Mouse (Mus musculus): ENCODE results near the gene Acta2. TPM values are rescaled to one million over a fixed set of nuclear protein-coding genes. Genes with fewer than 3 reads are reported as not detected.
"Not testable (repeated sequence)": the region's sequence is repeated elsewhere in the genome, so short reads cannot be mapped to it uniquely, and the experiment has no call there.

Gene Acta2
- polyA plus RNA-seq, 1 experiment, result 2,495 TPM

- Histone ChIP-seq H3K36me3 (ENCODE audit: control insufficient read depth, insufficient read depth) (no peaks in the 10 kb centered on the region), H3K4me2 (ENCODE audit: low read depth) (peak overlapping the region; percentile 35), H3K4me3 (no peak overlapping the region), H3K79me2 (ENCODE audit: control insufficient read depth, insufficient read depth) (peaks cover 82% of the 10 kb centered on the region), H3K27me3 (ENCODE audit: control insufficient read depth, insufficient read depth, insufficient read length) (no peaks in the 10 kb centered on the region), H3ac (ENCODE audit: control insufficient read depth, insufficient read length) (no peak overlapping the region)
- TF ChIP-seq SRF (IDR thresholded peaks at IDR 0.05; ENCODE audit: control insufficient read depth, insufficient read length, low read depth), result no peak
- no peak for TF ChIP-seq MAX (IDR thresholded peaks at IDR 0.05; ENCODE audit: low read depth)
- TF ChIP-seq REST (IDR thresholded peaks at IDR 0.05; ENCODE audit: insufficient read depth, insufficient read length), result no peak
- TF ChIP-seq TCF3 (IDR thresholded peaks at IDR 0.05; ENCODE audit: insufficient read length, low read depth), result no peak
- TF ChIP-seq USF1 (IDR thresholded peaks at IDR 0.05; ENCODE audit: low read depth), result no peak
- TF ChIP-seq CEBPB (IDR thresholded peaks at IDR 0.05; ENCODE audit: insufficient read depth, poor library complexity, severe bottlenecking), result no peak
- TF ChIP-seq POLR2AphosphoS2 (IDR thresholded peaks at IDR 0.05; ENCODE audit: insufficient read length, low read depth), result no peak
- TF ChIP-seq E2F4 (IDR thresholded peaks at IDR 0.05; ENCODE audit: insufficient read depth), result no peak
These were observed 46.4 kb downstream of the Acta2 start for GRCm38 (mm10) chr19:34209031-34209430.

GRCm38 (mm10) chr19:34206760-34207440 is 48.5 kb downstream of the Acta2 start:
- H3K27me3 ChIP-seq (ENCODE audit: control insufficient read depth, insufficient read depth, insufficient read length), result no peaks in the 10 kb centered on the region
- peak overlapping the region; percentile 43 for H3K4me2 ChIP-seq (ENCODE audit: low read depth)
- H3K36me3 ChIP-seq (ENCODE audit: control insufficient read depth, insufficient read depth), result no peaks in the 10 kb centered on the region
- H3ac ChIP-seq (ENCODE audit: control insufficient read depth, insufficient read length), result no peak overlapping the region
- H3K79me2 ChIP-seq (ENCODE audit: control insufficient read depth, insufficient read depth), result peaks cover 86% of the 10 kb centered on the region
- TF ChIP-seq REST (IDR thresholded peaks at IDR 0.05; ENCODE audit: insufficient read depth, insufficient read length) (no peak), MYOG (IDR thresholded peaks at IDR 0.05; ENCODE audit: control insufficient read depth in 1 of 3, insufficient read depth in 1 of 3, insufficient read length in 2 of 3, low read depth in 2 of 3) (no peak), TCF3 (IDR thresholded peaks at IDR 0.05; ENCODE audit: insufficient read length, low read depth) (no peak), E2F4 (IDR thresholded peaks at IDR 0.05; ENCODE audit: insufficient read depth) (no peak)
- no peak overlapping the region for H3K4me3 ChIP-seq

- H3K36me3 ChIP-seq (ENCODE audit: control insufficient read depth, insufficient read depth); H3K4me2 ChIP-seq (ENCODE audit: low read depth); H3K27me3 ChIP-seq (ENCODE audit: control insufficient read depth, insufficient read depth, insufficient read length); H3K4me3 ChIP-seq; H3ac ChIP-seq (ENCODE audit: control insufficient read depth, insufficient read length): not testable (repeated sequence)
- H3K79me2 ChIP-seq (ENCODE audit: control insufficient read depth, insufficient read depth), result peaks cover 86% of the 10 kb centered on the region
These were observed 49.3 kb downstream of the Acta2 start for GRCm38 (mm10) chr19:34206128-34206527.

GRCm38 (mm10) chr19:34202668-34203067 is 52.7 kb downstream of the Acta2 start:
- Histone ChIP-seq H3K36me3 (ENCODE audit: control insufficient read depth, insufficient read depth) (no peaks in the 10 kb centered on the region), H3K4me2 (ENCODE audit: low read depth) (no peak overlapping the region), H3K27me3 (ENCODE audit: control insufficient read depth, insufficient read depth, insufficient read length) (no peaks in the 10 kb centered on the region), H3K79me2 (ENCODE audit: control insufficient read depth, insufficient read depth) (peaks cover 89% of the 10 kb centered on the region), H3K4me3 (no peak overlapping the region), H3ac (ENCODE audit: control insufficient read depth, insufficient read length) (no peak overlapping the region)
- TF ChIP-seq REST (IDR thresholded peaks at IDR 0.05; ENCODE audit: insufficient read depth, insufficient read length) (no peak), MYOG (IDR thresholded peaks at IDR 0.05; ENCODE audit: control insufficient read depth in 1 of 3, insufficient read depth in 1 of 3, insufficient read length in 2 of 3, low read depth in 2 of 3) (peak in 1 of 3 experiments; percentile 73), SRF (IDR thresholded peaks at IDR 0.05; ENCODE audit: control insufficient read depth, insufficient read length, low read depth) (no peak), MYOD1 (IDR thresholded peaks at IDR 0.05; ENCODE audit: control insufficient read depth in 1 of 3, insufficient read length in 2 of 3, low read depth in 2 of 3) (peak in 1 of 3 experiments; percentile 62)

- Histone ChIP-seq H3ac (ENCODE audit: control insufficient read depth, insufficient read length) (no peak overlapping the region), H3K4me3 (no peak overlapping the region), H3K4me2 (ENCODE audit: low read depth) (peak overlapping the region; percentile 35), H3K36me3 (ENCODE audit: control insufficient read depth, insufficient read depth) (no peaks in the 10 kb centered on the region), H3K79me2 (ENCODE audit: control insufficient read depth, insufficient read depth) (peaks cover 96% of the 10 kb centered on the region), H3K27me3 (ENCODE audit: control insufficient read depth, insufficient read depth, insufficient read length) (no peaks in the 10 kb centered on the region)
- no peak for TF ChIP-seq MYOG (IDR thresholded peaks at IDR 0.05; ENCODE audit: control insufficient read depth in 1 of 3, insufficient read depth in 1 of 3, insufficient read length in 2 of 3, low read depth in 2 of 3)
- TF ChIP-seq MYOD1 (IDR thresholded peaks at IDR 0.05; ENCODE audit: control insufficient read depth in 1 of 3, insufficient read length in 2 of 3, low read depth in 2 of 3), result no peak
- TF ChIP-seq MAX (IDR thresholded peaks at IDR 0.05; ENCODE audit: low read depth), result no peak
- no peak for TF ChIP-seq USF1 (IDR thresholded peaks at IDR 0.05; ENCODE audit: low read depth)
- no peak for TF ChIP-seq POLR2AphosphoS2 (IDR thresholded peaks at IDR 0.05; ENCODE audit: insufficient read length, low read depth)
- no peak for TF ChIP-seq TCF12 (IDR thresholded peaks at IDR 0.05; ENCODE audit: insufficient read depth, poor library complexity, severe bottlenecking)
- TF ChIP-seq POLR2A (IDR thresholded peaks at IDR 0.05; ENCODE audit: insufficient read length, low read depth), result no peak
These were observed 55.9 kb downstream of the Acta2 start for GRCm38 (mm10) chr19:34199488-34199887.

- Histone ChIP-seq H3K4me2 (ENCODE audit: low read depth) (peak overlapping the region; percentile 35), H3K27me3 (ENCODE audit: control insufficient read depth, insufficient read depth, insufficient read length) (no peaks in the 10 kb centered on the region), H3K79me2 (ENCODE audit: control insufficient read depth, insufficient read depth) (peaks cover 96% of the 10 kb centered on the region), H3ac (ENCODE audit: control insufficient read depth, insufficient read length) (no peak overlapping the region), H3K4me3 (no peak overlapping the region), H3K36me3 (ENCODE audit: control insufficient read depth, insufficient read depth) (no peaks in the 10 kb centered on the region)
- TF ChIP-seq CEBPB (IDR thresholded peaks at IDR 0.05; ENCODE audit: insufficient read depth, poor library complexity, severe bottlenecking), result peak; percentile 90
- TF ChIP-seq MAX (IDR thresholded peaks at IDR 0.05; ENCODE audit: low read depth), result no peak
- no peak for TF ChIP-seq USF1 (IDR thresholded peaks at IDR 0.05; ENCODE audit: low read depth)
- no peak for TF ChIP-seq POLR2A (IDR thresholded peaks at IDR 0.05; ENCODE audit: insufficient read length, low read depth)
- TF ChIP-seq MYOG (IDR thresholded peaks at IDR 0.05; ENCODE audit: control insufficient read depth in 1 of 3, insufficient read depth in 1 of 3, insufficient read length in 2 of 3, low read depth in 2 of 3), result no peak
- no peak for TF ChIP-seq SRF (IDR thresholded peaks at IDR 0.05; ENCODE audit: control insufficient read depth, insufficient read length, low read depth)
- TF ChIP-seq TCF3 (IDR thresholded peaks at IDR 0.05; ENCODE audit: insufficient read length, low read depth), result no peak
These were observed 56.5 kb downstream of the Acta2 start for GRCm38 (mm10) chr19:34198901-34199300.

All from myocyte (in vitro differentiated cells).